Mouse (Mus musculus): ENCODE results near the gene Dnah10.

- TF ChIP-seq CTCF (IDR thresholded peaks at IDR 0.05; ENCODE audit: borderline replicate concordance, extremely low read depth, insufficient read depth, insufficient read length) (no peak), POLR2A (IDR thresholded peaks at IDR 0.05; ENCODE audit: borderline replicate concordance, extremely low read depth, insufficient read depth, insufficient read length, poor library complexity, severe bottlenecking) (no peak)
Observed at GRCm38 (mm10) chr5:124751656-124752055, 26.8 kb downstream of the Dnah10 start.
